Mouse (Mus musculus) cerebellum, adult 2 months (tissue): ENCODE measurements around the gene Slc46a2. TPM values are rescaled to one million over a fixed set of nuclear protein-coding genes. Genes with fewer than 3 reads are reported as not detected.

Experiments
- DNase-seq, 2 experiments: peaks; one replicate each; pipeline ENCODE4 v3.0.0; 2021
- H3K27ac ChIP-seq: fragments of 200-500 bp; 2 replicates; pipeline ENCODE4 v1.5.1; 2012; ENCODE audit warnings: low read length, control low read depth, inconsistent platforms; ENCODE audit not compliant: insufficient read depth
- H3K27me3 ChIP-seq: fragments of 200-500 bp; 2 replicates; pipeline ENCODE4 v1.6.1; 2012; ENCODE audit warnings: inconsistent platforms, mild to moderate bottlenecking, low read length, moderate library complexity; ENCODE audit not compliant: control insufficient read depth, insufficient read depth
- H3K4me1 ChIP-seq: fragments of 200-500 bp; 2 replicates; pipeline ENCODE4 v1.6.1; 2011; ENCODE audit warnings: low read length; ENCODE audit not compliant: control insufficient read depth, insufficient read depth
- H3K4me3 ChIP-seq: fragments of 200-500 bp; replicated peaks from 2 replicates; pipeline ENCODE3; 2011; ENCODE audit warnings: mild to moderate bottlenecking, low read depth, low read length, control low read depth; ENCODE audit not compliant: insufficient read depth
- CTCF ChIP-seq: fragments of 200-500 bp; IDR thresholded peaks from 2 replicates; pipeline ENCODE4 v1.5.1; 2011; ENCODE audit warnings: low read depth, mild to moderate bottlenecking, control low read depth, low read length, moderate library complexity, borderline replicate concordance; ENCODE audit not compliant: insufficient read depth
- POLR2A ChIP-seq: fragments of 200-500 bp; IDR thresholded peaks from 2 replicates; pipeline ENCODE4 v1.6.1; 2011; ENCODE audit warnings: low read length, control low read depth, borderline replicate concordance; ENCODE audit not compliant: insufficient read depth
- WGBS: fragments of 180-500 bp; shearing (Covaris S2); methylation state at CpG from one replicate; pipeline ENCODE4 v1.1.7; 2018; 5-methylcytosine and 5-hydroxymethylcytosine counted together
- polyA plus RNA-seq: library from polyadenylated mRNA; depleted of rRNA; stranded (reverse); fragments of >200 nt; gene quantifications from 2 replicates; pipeline ENCODE4 v1.2.3, GENCODE M21; 2012

The Slc46a2 gene
- polyA plus RNA-seq, 1 experiment: not detected

DNA sequence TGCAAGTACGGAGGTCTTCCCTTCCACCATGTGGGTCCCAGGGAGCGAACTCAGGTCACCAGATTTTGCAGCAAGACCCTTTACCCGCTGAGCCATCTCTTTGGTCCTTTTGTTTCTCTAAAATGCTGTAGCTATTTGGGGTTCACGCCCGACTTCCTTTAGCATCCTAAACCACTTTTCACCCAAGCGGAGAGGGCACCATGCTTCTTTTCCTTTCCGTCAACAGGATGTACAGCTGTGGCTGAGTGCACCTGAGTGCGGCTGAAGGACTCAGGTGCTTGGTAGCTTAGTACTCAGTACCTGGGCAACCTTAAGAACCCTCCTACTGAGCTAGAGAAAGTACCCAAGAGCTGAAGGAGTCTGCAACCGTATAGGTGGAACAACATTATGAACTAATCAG, 10.2 kb upstream of the Slc46a2 start:
- no peak for TF ChIP-seq POLR2A
- TF ChIP-seq CTCF: no peak
- Histone ChIP-seq H3K4me1 (no peaks in the 10 kb centered on the region), H3K27me3 (no peaks in the 10 kb centered on the region), H3K27ac (no peak overlapping the region), H3K4me3 (no peak overlapping the region)
- 83% methylated on average over 9 of the region's 9 CpGs for WGBS
- no peak for DNase-seq

DNA sequence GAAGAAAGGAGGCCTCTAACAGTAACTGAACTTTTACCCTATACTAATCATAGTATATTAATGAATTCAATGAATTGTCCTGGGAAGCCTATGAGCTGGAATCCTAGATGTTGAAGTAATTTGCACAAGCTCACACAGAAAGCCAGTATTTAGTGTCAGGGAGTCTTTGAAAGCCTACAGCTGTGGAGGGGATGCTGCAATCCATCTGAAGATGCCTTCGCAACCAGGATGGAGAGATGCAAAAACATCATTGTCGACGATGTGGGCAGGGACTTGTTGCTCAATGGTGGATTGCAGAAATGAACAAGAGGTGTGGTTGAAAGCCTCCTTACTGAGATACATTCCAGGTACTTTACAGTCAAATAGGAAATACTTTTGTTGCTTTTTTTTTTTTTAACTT, 3.1 kb upstream of the Slc46a2 start:
- DNase-seq: no peak
- Histone ChIP-seq H3K27ac (no peak overlapping the region), H3K4me3 (no peak overlapping the region), H3K27me3 (no peaks in the 10 kb centered on the region), H3K4me1 (peaks cover 3% of the 10 kb centered on the region; the same call in 1 of the 2 replicates)
- TF ChIP-seq POLR2A (no peak), CTCF (no peak)
- WGBS: 95% methylated on average over 3 of the region's 3 CpGs

DNA sequence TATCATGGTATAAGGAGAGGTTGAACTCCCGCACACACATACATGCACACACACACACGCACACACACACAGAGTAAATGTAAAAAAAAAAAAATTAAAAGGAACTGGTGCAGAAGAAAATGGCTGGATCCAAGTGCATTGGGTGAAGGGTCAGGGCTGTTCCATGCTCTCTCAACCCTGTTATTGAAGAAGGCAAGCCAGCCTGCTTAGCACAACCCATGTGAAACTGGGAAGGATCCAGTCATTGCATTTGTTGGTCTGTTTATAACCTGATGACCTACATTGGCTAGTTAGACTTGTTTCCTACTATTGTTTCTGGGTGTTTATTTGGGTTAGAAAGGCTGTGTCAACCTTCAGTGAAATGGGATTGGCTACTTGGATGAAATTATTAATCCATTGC, 6.1 kb downstream of the Slc46a2 start:
- H3K27ac ChIP-seq: no peak overlapping the region
- TF ChIP-seq POLR2A (no peak), CTCF (no peak)
- H3K4me3 ChIP-seq: no peak overlapping the region
- no peaks in the 10 kb centered on the region for H3K4me1 ChIP-seq
- H3K27me3 ChIP-seq: no peaks in the 10 kb centered on the region
- WGBS: 93% methylated on average over 2 of the region's 2 CpGs
- no peak for DNase-seq

DNA sequence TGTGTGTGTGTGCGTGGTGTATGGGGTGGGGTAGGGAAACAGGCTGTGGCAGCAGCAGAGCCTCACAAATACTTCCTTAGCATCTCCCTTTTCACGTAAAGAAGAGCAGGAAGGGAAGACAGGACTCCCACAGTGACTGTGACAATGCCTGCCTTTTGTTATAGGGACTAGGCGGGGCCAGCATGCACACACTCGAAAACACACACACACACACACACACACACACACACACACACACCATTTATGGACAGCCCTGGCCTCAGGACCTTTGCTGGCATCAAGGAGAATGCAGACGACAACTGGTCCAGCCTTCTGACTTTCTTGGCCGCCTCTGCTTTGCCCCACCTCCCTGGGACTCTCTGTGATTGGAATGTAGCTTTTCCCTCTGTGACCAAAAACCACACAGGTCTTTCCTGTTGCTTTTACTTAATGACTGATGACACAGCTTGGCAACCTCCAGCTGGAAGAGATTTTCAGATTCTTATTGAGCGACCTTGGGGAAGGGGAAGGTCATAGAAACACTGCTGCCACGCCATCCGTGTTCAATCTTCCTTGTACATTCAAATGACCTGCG, 7.1 kb downstream of the Slc46a2 start:
- DNase-seq: no peak
- H3K4me3 ChIP-seq: no peak overlapping the region
- H3K27ac ChIP-seq: no peak overlapping the region
- 48% methylated on average over 10 of the region's 10 CpGs for WGBS
- H3K4me1 ChIP-seq: no peaks in the 10 kb centered on the region
- TF ChIP-seq POLR2A (no peak), CTCF (no peak)
- no peaks in the 10 kb centered on the region for H3K27me3 ChIP-seq

- no peaks in the 10 kb centered on the region for H3K4me1 ChIP-seq
- H3K27me3 ChIP-seq: no peaks in the 10 kb centered on the region
- TF ChIP-seq POLR2A (no peak), CTCF (no peak)
- H3K4me3 ChIP-seq: no peak overlapping the region
- DNase-seq: no peak
- 87% methylated on average over 6 of the region's 6 CpGs for WGBS
- H3K27ac ChIP-seq: no peak overlapping the region
Observed at GRCm38 (mm10) chr4:59907092-59907491, 7.8 kb downstream of the Slc46a2 start.

- DNase-seq: peak in 1 of 2 experiments; percentile 23
- TF ChIP-seq POLR2A (no peak), CTCF (no peak)
- WGBS: 70% methylated on average over 6 of the region's 6 CpGs
Observed at GRCm38 (mm10) chr4:59902547-59902946, 12.3 kb downstream of the Slc46a2 start.

DNA sequence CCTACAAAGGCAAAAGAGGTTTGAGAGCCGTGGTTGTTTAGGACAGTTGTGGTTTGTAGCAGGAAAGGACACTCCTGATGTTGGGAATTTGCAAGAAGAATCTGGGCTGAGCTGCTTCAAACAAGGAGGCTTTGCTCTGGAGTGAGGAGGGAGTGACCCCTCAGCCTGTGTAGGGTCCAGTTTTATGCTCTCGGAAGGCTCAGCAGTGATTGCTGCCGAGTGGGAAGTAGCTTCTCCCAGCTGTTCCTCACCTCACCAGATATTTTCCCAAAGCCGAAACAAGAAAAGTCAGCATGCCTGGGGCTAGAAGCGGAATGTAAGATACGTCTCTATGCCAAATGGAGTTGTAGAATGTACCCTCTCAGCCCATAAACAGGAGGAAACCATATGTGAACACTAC, 13.0 kb downstream of the Slc46a2 start:
- 90% methylated on average over 6 of the region's 6 CpGs for WGBS
- Histone ChIP-seq H3K4me3 (no peak overlapping the region), H3K27me3 (no peaks in the 10 kb centered on the region), H3K4me1 (no peaks in the 10 kb centered on the region), H3K27ac (no peak overlapping the region)
- no peak for TF ChIP-seq POLR2A
- TF ChIP-seq CTCF: no peak
- no peak for DNase-seq

More at GRCm38 (mm10) chr4:59902547-59902946, 12.3 kb downstream of the Slc46a2 start:
- Histone ChIP-seq H3K4me3 (no peak overlapping the region), H3K27ac (no peak overlapping the region), H3K27me3 (no peaks in the 10 kb centered on the region), H3K4me1 (no peaks in the 10 kb centered on the region)

DNA sequence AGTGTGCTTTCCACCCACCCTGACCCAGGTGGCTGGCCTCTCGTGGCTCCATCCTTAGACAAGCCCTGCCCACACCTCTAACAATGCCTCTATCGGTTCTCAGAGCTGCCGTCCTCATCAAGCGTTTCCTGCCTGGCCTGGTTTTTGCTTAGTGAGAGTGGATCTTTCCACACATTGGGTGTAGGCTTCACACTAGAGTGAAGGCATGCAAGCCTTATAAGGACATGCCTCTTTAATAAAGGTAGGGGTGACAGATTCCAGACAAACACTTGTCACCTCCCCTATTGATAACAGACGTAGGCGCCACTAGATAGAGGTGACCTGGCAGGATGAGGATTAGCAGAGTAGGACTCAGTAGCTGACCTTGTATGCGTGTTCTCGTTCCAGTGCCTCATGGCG, 16.3 kb downstream of the Slc46a2 start:
- H3K4me1 ChIP-seq: no peaks in the 10 kb centered on the region
- WGBS: 93% methylated on average over 9 of the region's 9 CpGs
- no peaks in the 10 kb centered on the region for H3K27me3 ChIP-seq
- TF ChIP-seq CTCF: no peak
- TF ChIP-seq POLR2A: no peak
- no peak overlapping the region for H3K4me3 ChIP-seq
- no peak for DNase-seq
- no peak overlapping the region for H3K27ac ChIP-seq
